ENCODE assay signal across 7 mouse cellular contexts in genomic region chr16:33058656-33059055, GRCm38 (mm10). TPM values are rescaled to one million over a fixed set of nuclear protein-coding genes. Genes with fewer than 3 reads are reported as not detected.
A peak's percentile ranks its signal among the peaks of the same experiment; 100 is the strongest.
DNase-seq lines count a peak whose midpoint lies in the region; ATAC-seq and TF ChIP-seq lines count a peak whose summit lies in the region.
"Not testable (repeated sequence)": the region's sequence is repeated elsewhere in the genome, so short reads cannot be mapped to it uniquely, and the experiment has no call there.

No protein-coding gene starts in this region.

- in situ Hi-C loops in ES-E14 (cut with MboI; ENCODE audit: low sequenced_read_pairs in 2 of 2, unreplicated experiment in 2 of 2) = not testable (repeated sequence)

- 86% methylated on average over 9 of the region's 9 CpGs for WGBS in embryonic facial prominence, embryonic 15.5 days
- 93% methylated on average over 9 of the region's 9 CpGs for WGBS in heart, embryonic 10.5 days
- WGBS in intestine, embryonic 15.5 days = 85% methylated on average over 9 of the region's 9 CpGs
- WGBS in kidney, embryonic 16.5 days = 85% methylated on average over 9 of the region's 9 CpGs
- WGBS in liver, embryonic 14.5 days (ENCODE audit: insufficient replicate concordance) = 79% methylated on average over 9 of the region's 9 CpGs
- WGBS in midbrain, embryonic 12.5 days = 94% methylated on average over 9 of the region's 9 CpGs

- peak overlapping the region; percentile 29; the same call in 1 of the 2 replicates for H3K9ac ChIP-seq in ES-E14 (ENCODE audit: insufficient read depth, low read depth, low read length, poor library complexity, severe bottlenecking)
- not testable (repeated sequence) for H3K9ac ChIP-seq in embryonic facial prominence, embryonic 15.5 days; intestine, embryonic 15.5 days; kidney, embryonic 16.5 days (replicated peaks; ENCODE audit: low read length); liver, embryonic 14.5 days (replicated peaks)
- 0 out of 2 replicates have a peak overlapping the region, but pooled peaks have one; percentile 34 for H3K9ac ChIP-seq in midbrain, embryonic 12.5 days (replicated peaks)

- H3K27me3 ChIP-seq in embryonic facial prominence, embryonic 15.5 days; heart, embryonic 10.5 days (ENCODE audit: insufficient read depth, poor library complexity, severe bottlenecking); intestine, embryonic 15.5 days (replicated peaks); kidney, embryonic 16.5 days (ENCODE audit: insufficient read depth, low read length); liver, embryonic 14.5 days (ENCODE audit: control insufficient read depth, insufficient read depth, low read length); midbrain, embryonic 12.5 days: not testable (repeated sequence)

- peak overlapping the region; percentile 66; the same call in 1 of the 2 replicates for H3K4me2 ChIP-seq in embryonic facial prominence, embryonic 15.5 days (replicated peaks)
- peak overlapping the region; percentile 50; the same call in 1 of the 2 replicates for H3K4me2 ChIP-seq in intestine, embryonic 15.5 days (replicated peaks)
- peak overlapping the region; percentile 73; the same call in 1 of the 2 replicates for H3K4me2 ChIP-seq in kidney, embryonic 16.5 days (replicated peaks; ENCODE audit: low read depth, low read length)
- H3K4me2 ChIP-seq in liver, embryonic 14.5 days (ENCODE audit: low read depth) = peak overlapping the region; percentile 88
- H3K4me2 ChIP-seq in midbrain, embryonic 12.5 days (replicated peaks) = 0 out of 2 replicates have a peak overlapping the region, but pooled peaks have one; percentile 59

- H3K36me3 ChIP-seq in ES-E14 (ENCODE audit: control insufficient read depth, insufficient read depth, low read length, poor library complexity, severe bottlenecking) = peaks cover 32% of the 10 kb centered on the region
- peaks cover 31% of the 10 kb centered on the region for H3K36me3 ChIP-seq in embryonic facial prominence, embryonic 15.5 days
- peaks cover 33% of the 10 kb centered on the region for H3K36me3 ChIP-seq in heart, embryonic 10.5 days
- H3K36me3 ChIP-seq in intestine, embryonic 15.5 days = peaks cover 20% of the 10 kb centered on the region
- H3K36me3 ChIP-seq in kidney, embryonic 16.5 days (ENCODE audit: insufficient read depth, low read length) = peaks cover 30% of the 10 kb centered on the region
- H3K36me3 ChIP-seq in liver, embryonic 14.5 days (replicated peaks; ENCODE audit: control insufficient read depth, insufficient read depth, low read depth) = peaks cover 30% of the 10 kb centered on the region
- H3K36me3 ChIP-seq in midbrain, embryonic 12.5 days = peaks cover 33% of the 10 kb centered on the region

- H3K9me3 ChIP-seq in ES-E14 (ENCODE audit: control insufficient read depth, insufficient read depth, low read depth, low read length); embryonic facial prominence, embryonic 15.5 days (replicated peaks); heart, embryonic 10.5 days; intestine, embryonic 15.5 days; kidney, embryonic 16.5 days (ENCODE audit: low read length); liver, embryonic 14.5 days (ENCODE audit: control insufficient read depth, low read length); midbrain, embryonic 12.5 days: not testable (repeated sequence)

- not testable (repeated sequence) for TF ChIP-seq CTCF in liver, embryonic 14.5 days (IDR thresholded peaks at IDR 0.05; ENCODE audit: low read depth)

- not testable (repeated sequence) for H3K27ac ChIP-seq in ES-E14 (ENCODE audit: insufficient read depth, low read depth, low read length, poor library complexity, severe bottlenecking); embryonic facial prominence, embryonic 15.5 days (replicated peaks); heart, embryonic 10.5 days; intestine, embryonic 15.5 days; kidney, embryonic 16.5 days (ENCODE audit: low read length); liver, embryonic 14.5 days; midbrain, embryonic 12.5 days (replicated peaks)

- not testable (repeated sequence) for H3K4me1 ChIP-seq in ES-E14 (ENCODE audit: control insufficient read depth in 2 of 2, insufficient read depth in 2 of 2, low read length in 2 of 2, poor library complexity in 1 of 2)
- peaks cover 26% of the 10 kb centered on the region for H3K4me1 ChIP-seq in embryonic facial prominence, embryonic 15.5 days
- H3K4me1 ChIP-seq in heart, embryonic 10.5 days = peaks cover 19% of the 10 kb centered on the region
- H3K4me1 ChIP-seq in intestine, embryonic 15.5 days (replicated peaks) = peaks cover 22% of the 10 kb centered on the region
- H3K4me1 ChIP-seq in kidney, embryonic 16.5 days (ENCODE audit: insufficient read depth, low read length) = peaks cover 37% of the 10 kb centered on the region
- H3K4me1 ChIP-seq in liver, embryonic 14.5 days (replicated peaks; ENCODE audit: control insufficient read depth in 2 of 2, insufficient read depth in 2 of 2, low read length in 1 of 2) = peaks cover 13 to 24% of the 10 kb centered on the region in 2 experiments
- H3K4me1 ChIP-seq in midbrain, embryonic 12.5 days = peaks cover 39% of the 10 kb centered on the region

- H3K4me3 ChIP-seq in ES-E14 (ENCODE audit: insufficient read depth in 1 of 2, low read depth in 1 of 2, low read length in 2 of 2, poor library complexity in 1 of 2, severe bottlenecking in 1 of 2) = peak overlapping the region; percentile 78 to 91
- H3K4me3 ChIP-seq in embryonic facial prominence, embryonic 15.5 days (replicated peaks); intestine, embryonic 15.5 days (replicated peaks); kidney, embryonic 16.5 days (ENCODE audit: low read length); liver, embryonic 14.5 days (ENCODE audit: insufficient read depth in 1 of 2, low read depth in 2 of 2, low read length in 2 of 2); midbrain, embryonic 12.5 days: not testable (repeated sequence)
- 0 out of 2 replicates have a peak overlapping the region, but pooled peaks have one; percentile 95 for H3K4me3 ChIP-seq in heart, embryonic 10.5 days

- TF ChIP-seq EP300 in liver, embryonic 14.5 days (IDR thresholded peaks at IDR 0.05; ENCODE audit: low read depth) = not testable (repeated sequence)

- DNase-seq in ES-E14 (ENCODE audit: low read depth, low spot score); heart, embryonic 10.5 days (ENCODE audit: low spot score); liver, embryonic 14.5 days (ENCODE audit: low read depth in 3 of 3, low spot score in 3 of 3): not testable (repeated sequence)

- ATAC-seq in embryonic facial prominence, embryonic 15.5 days (ENCODE audit: insufficient number of reproducible peaks, low FRiP score, low TSS enrichment, low read depth); intestine, embryonic 15.5 days; kidney, embryonic 16.5 days (ENCODE audit: low FRiP score, low TSS enrichment); liver, embryonic 14.5 days (ENCODE audit: insufficient read depth); midbrain, embryonic 12.5 days (ENCODE audit: low FRiP score, low read depth): not testable (repeated sequence)

RNA-seq across cellular contexts. Expression of gene Rpl35a, which starts 2.4 kb away (rescaled TPM):
- total RNA-seq in ES-E14 (2012; rRNA removed) = 1,485 and 1,755 TPM in 2 replicates
- 817 and 937 TPM in 2 replicates for polyA plus RNA-seq in embryonic facial prominence, embryonic 15.5 days (2015; fragmentation: Nextera tagmentation; extraction: Ambion mirVana)
- 737 and 843 TPM in 2 replicates for polyA plus RNA-seq in heart, embryonic 10.5 days (2016; fragmentation: Nextera tagmentation; extraction: Ambion mirVana)
- polyA plus RNA-seq in intestine, embryonic 15.5 days (2015; fragmentation: Nextera tagmentation; extraction: Ambion mirVana) = 1,031 and 1,044 TPM in 2 replicates
- polyA plus RNA-seq in kidney, embryonic 16.5 days (2015; fragmentation: Nextera tagmentation; extraction: Ambion mirVana) = 795 and 849 TPM in 2 replicates
- polyA plus RNA-seq in liver, embryonic 14.5 days (2012; rRNA removed) = 617 and 863 TPM in 2 replicates
- 752 and 811 TPM in 2 replicates for polyA plus RNA-seq in liver, embryonic 14.5 days (2014; fragmentation: Nextera tagmentation; extraction: Ambion mirVana)
- polyA plus RNA-seq in midbrain, embryonic 12.5 days (2016; fragmentation: Nextera tagmentation; extraction: Ambion mirVana) = 684 TPM in 2 replicates

RNA-seq across cellular contexts. Expression of gene Iqcg, which starts 2.6 kb away (rescaled TPM):
- 9.8 and 11.3 TPM in 2 replicates for total RNA-seq in ES-E14 (2012; rRNA removed)
- polyA plus RNA-seq in embryonic facial prominence, embryonic 15.5 days (2015; fragmentation: Nextera tagmentation; extraction: Ambion mirVana) = 7.5 and 12.1 TPM in 2 replicates
- 1.8 and 2.4 TPM in 2 replicates for polyA plus RNA-seq in heart, embryonic 10.5 days (2016; fragmentation: Nextera tagmentation; extraction: Ambion mirVana)
- polyA plus RNA-seq in intestine, embryonic 15.5 days (2015; fragmentation: Nextera tagmentation; extraction: Ambion mirVana) = 1.7 and 1.9 TPM in 2 replicates
- polyA plus RNA-seq in kidney, embryonic 16.5 days (2015; fragmentation: Nextera tagmentation; extraction: Ambion mirVana) = 4.9 and 5.2 TPM in 2 replicates
- 0.15 and 0.42 TPM in 2 replicates for polyA plus RNA-seq in liver, embryonic 14.5 days (2012; rRNA removed)
- polyA plus RNA-seq in liver, embryonic 14.5 days (2014; fragmentation: Nextera tagmentation; extraction: Ambion mirVana) = 0.72 and 0.91 TPM in 2 replicates
- polyA plus RNA-seq in midbrain, embryonic 12.5 days (2016; fragmentation: Nextera tagmentation; extraction: Ambion mirVana) = 4.2 and 5.1 TPM in 2 replicates

RNA-seq across cellular contexts. Expression of gene Lmln, which starts 3.7 kb away (rescaled TPM):
- 9.1 and 12.9 TPM in 2 replicates for total RNA-seq in ES-E14 (2012; rRNA removed)
- polyA plus RNA-seq in embryonic facial prominence, embryonic 15.5 days (2015; fragmentation: Nextera tagmentation; extraction: Ambion mirVana) = 1.9 and 2.3 TPM in 2 replicates
- polyA plus RNA-seq in heart, embryonic 10.5 days (2016; fragmentation: Nextera tagmentation; extraction: Ambion mirVana) = 3.0 and 3.3 TPM in 2 replicates
- polyA plus RNA-seq in intestine, embryonic 15.5 days (2015; fragmentation: Nextera tagmentation; extraction: Ambion mirVana) = 2.0 and 3.4 TPM in 2 replicates
- 3.1 and 4.0 TPM in 2 replicates for polyA plus RNA-seq in kidney, embryonic 16.5 days (2015; fragmentation: Nextera tagmentation; extraction: Ambion mirVana)
- polyA plus RNA-seq in liver, embryonic 14.5 days (2012; rRNA removed) = 0.75 and 0.78 TPM in 2 replicates
- polyA plus RNA-seq in liver, embryonic 14.5 days (2014; fragmentation: Nextera tagmentation; extraction: Ambion mirVana) = 0.27 and 0.32 TPM in 2 replicates
- 3.1 and 4.8 TPM in 2 replicates for polyA plus RNA-seq in midbrain, embryonic 12.5 days (2016; fragmentation: Nextera tagmentation; extraction: Ambion mirVana)
